Comparison of ENCODE assay signal across 10 mouse cellular contexts in the genomic region with DNA sequence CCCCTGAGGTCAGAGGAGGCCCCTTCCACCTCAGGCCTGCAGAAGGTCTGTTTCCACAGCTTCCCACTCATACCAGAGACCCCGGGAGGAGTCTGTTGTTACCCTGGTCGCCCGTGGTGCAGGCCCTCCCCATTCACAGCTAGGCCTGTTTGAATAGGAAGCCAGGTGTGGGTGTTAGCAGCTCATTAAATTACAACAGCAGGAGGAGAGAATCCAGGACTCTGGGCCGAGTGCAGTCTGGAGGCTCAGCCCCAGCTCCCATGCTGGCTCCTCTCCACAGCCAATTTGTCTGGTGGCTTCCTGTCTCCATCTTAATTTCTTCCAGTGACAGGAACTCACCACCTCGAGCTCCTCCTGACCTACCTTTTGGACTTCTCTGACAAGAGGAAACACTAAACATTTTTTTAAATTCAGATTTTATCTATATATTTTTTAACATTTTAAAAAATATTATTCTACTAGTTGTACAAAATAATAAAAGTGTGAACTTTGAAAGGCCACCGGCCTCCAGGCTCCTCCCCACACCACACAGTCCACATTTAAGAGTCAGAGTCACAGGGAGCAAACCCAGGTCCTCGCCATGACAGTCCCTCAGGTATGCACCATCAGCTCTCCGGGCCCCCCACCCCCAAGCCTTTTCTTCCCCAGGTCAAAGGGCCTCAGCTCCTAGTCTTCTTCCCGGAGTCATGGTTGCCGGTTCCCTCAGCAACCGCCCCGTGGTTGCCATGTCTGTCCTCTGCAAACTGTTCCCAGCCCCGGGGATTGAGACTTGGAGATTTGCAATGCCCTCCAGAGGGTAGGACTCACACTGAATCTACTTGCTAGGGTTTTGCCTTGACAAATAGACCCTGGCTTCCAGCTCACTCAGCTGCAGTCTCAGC.
DNase-seq lines count a peak whose midpoint lies in the region; ATAC-seq lines count a peak whose summit lies in the region.
"Had no signal": no experiment of that assay in that cellular context is flagged by ENCODE, and none has a peak within 500 bp of the region (broad histone marks: within the 10 kb centered on the region; RNA-seq: fewer than 3 reads in every experiment).

No protein-coding gene starts in this region.

- H3K9me3 ChIP-seq in intestine, embryonic 15.5 days, result no peaks in the 10 kb centered on the region
- H3K9me3 ChIP-seq: limb, embryonic 15.5 days had no signal

- no peak overlapping the region for H3K4me2 ChIP-seq in intestine, embryonic 15.5 days (replicated peaks)
- H3K4me2 ChIP-seq: limb, embryonic 15.5 days had no signal

- H3K27me3 ChIP-seq in intestine, embryonic 15.5 days (replicated peaks), result no peaks in the 10 kb centered on the region
- H3K27me3 ChIP-seq: limb, embryonic 15.5 days had no signal

- WGBS in intestine, embryonic 15.5 days, result 43% methylated on average over 13 of the region's 13 CpGs

- peak; percentile 80 for ATAC-seq in frontal cortex, adult (ENCODE audit: low TSS enrichment)
- 0 out of 2 replicates have a peak, but pooled peaks have one; percentile 18 for ATAC-seq in intestine, embryonic 15.5 days

- no peaks in the 10 kb centered on the region for H3K36me3 ChIP-seq in intestine, embryonic 15.5 days
- H3K36me3 ChIP-seq: limb, embryonic 15.5 days had no signal

- H3K9ac ChIP-seq in intestine, embryonic 15.5 days, result no peak overlapping the region
- H3K9ac ChIP-seq: limb, embryonic 15.5 days had no signal

- intact Hi-C loops in gastrocnemius, postnatal 36 days (cut with DNase I), result no loop called here

- H3K4me1 ChIP-seq in intestine, embryonic 15.5 days (replicated peaks), result peaks cover 30% of the 10 kb centered on the region

- H3K4me3 ChIP-seq in intestine, embryonic 15.5 days (replicated peaks), result no peak overlapping the region
- H3K4me3 ChIP-seq: limb, embryonic 15.5 days had no signal

- H3K27ac ChIP-seq in intestine, embryonic 15.5 days, result 0 out of 2 replicates have a peak overlapping the region, but pooled peaks have one; percentile 27
- H3K27ac ChIP-seq: limb, embryonic 15.5 days had no signal

- no peak for DNase-seq in frontal cortex, postnatal 10 days (ENCODE audit: low spot score in 2 of 2)
- peak; percentile 43 for DNase-seq in right cerebral cortex, postnatal 25 days
- DNase-seq in right cerebral cortex, postnatal 36 days (ENCODE audit: low spot score in 2 of 2), result no peak
- no peak for DNase-seq in gastrocnemius, postnatal 36 days
- no peak for DNase-seq in thymus, postnatal 36 days
- no peak for DNase-seq in thymus, postnatal 4 days
- DNase-seq: adrenal gland, postnatal 10 days had no signal
